Mouse (Mus musculus): ENCODE results near the gene Dpp7.

DNA sequence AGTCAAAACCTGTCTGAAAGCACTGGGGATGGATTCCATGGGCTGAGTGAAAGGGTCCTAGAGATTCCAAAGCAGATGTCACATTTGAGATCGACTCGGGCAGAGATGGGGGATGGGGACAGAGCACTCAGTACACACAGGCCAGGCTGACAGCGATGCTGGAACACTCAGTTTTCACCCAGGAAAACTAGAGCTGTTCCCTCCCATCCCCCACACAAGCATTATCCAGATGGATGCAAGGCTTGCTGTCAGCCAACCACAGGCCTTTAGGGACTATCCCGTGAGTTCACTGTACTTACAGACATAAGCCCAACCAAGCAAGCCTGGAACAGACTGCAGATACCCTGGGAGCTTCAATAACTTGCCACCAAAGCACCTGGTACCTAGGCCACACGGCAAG is 35.1 kb upstream of the Dpp7 start:
- TF ChIP-seq POLR2A (IDR thresholded peaks at IDR 0.05; ENCODE audit: borderline replicate concordance, low read depth, low read length) (no peak), CTCF (IDR thresholded peaks at IDR 0.05; ENCODE audit: low read depth, low read length) (no peak)
